Mouse (Mus musculus): ENCODE measurements around the gene Robo1.

Gene Robo1

DNA sequence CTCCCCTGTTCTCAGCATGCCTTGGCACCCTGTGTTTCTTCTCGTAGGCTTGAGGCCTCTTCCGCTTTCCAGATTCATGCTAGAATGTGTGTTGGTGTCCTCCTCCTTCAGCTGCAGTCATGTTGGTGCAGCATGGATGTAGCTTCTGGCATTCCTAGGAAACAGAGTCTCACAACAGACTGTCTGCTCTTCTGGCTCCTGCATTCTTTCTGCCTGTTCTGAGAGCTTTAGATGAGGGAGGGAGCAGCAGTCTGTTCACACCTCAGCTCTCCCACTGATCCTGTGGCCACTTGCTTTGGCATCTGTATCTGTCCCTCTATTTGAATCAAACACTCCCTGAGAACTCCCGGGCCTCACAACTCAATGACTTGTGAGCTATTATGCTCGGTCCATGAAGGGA lies 707.9 kb downstream of the Robo1 start:
- no peak for DNase-seq

DNA sequence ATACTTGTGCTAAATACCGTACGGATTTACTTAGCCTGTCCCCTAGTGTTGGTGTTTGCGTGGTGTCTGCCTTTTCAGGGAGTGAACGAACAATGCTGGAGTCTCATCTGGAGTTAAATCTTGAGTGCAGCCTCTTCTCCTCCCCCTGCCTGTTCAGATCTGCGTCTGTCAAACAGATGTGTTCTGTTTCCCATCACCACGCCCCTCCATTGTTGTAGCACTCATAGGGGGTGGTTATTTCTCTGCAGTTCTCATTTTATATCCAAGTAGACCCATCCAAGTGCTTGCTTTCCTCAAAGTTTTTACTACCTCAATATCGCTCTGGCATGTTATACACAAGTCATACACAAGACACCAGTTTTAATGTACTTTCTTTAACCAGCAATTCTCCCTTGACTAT lies 708.7 kb downstream of the Robo1 start:
- no peak for DNase-seq

DNA sequence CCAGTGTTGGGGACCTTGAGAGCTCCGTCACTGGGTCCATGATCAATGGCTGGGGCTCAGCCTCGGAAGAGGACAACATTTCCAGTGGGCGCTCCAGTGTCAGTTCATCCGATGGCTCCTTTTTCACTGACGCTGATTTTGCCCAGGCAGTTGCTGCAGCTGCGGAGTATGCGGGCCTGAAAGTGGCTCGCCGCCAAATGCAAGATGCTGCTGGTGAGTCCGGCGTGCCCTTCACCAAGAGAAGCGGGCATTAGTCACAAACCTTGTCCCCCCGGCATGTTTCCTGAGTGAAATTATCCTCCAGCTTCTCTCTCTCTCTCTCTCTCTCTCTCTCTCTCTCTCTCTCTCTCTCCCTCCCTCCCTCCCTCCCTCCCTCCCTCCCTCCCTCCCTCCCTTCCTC lies 716.2 kb downstream of the Robo1 start:
- DNase-seq: no peak

DNA sequence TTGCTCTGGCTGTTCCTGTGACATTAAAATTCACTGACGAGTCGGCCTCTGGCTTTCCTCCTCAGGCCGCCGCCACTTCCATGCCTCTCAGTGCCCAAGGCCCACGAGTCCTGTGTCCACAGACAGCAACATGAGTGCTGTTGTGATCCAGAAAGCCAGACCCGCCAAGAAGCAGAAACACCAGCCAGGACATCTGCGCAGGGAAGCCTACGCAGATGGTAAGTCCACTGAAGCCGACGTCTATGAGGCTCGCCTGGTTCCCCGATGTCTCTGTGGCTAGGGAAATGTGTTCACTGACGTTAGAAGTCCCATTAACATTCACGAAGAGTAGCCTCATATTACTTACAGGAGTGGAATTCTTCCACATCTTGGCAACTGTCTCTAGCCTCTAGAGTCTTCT lies 719.6 kb downstream of the Robo1 start:
- DNase-seq: no peak

DNA sequence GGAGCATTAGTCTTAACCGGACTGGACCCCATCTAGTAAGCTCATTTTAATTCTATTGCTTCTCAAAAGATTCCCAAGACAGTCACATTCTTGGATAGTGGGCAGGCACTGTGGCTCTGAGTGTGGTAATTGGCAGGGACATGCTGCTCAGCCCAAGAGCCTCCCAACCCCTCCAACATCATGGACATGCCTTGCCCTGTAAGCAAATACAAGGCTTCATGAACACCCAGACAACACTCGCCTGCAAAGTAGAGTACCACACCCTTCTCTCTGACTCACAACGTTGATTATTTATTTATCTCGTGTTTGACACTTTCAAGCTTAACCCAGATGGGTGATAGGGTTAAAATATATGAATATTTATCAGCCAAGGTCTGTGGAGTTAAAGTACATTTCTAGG lies 722.9 kb downstream of the Robo1 start:
- no peak for DNase-seq

DNA sequence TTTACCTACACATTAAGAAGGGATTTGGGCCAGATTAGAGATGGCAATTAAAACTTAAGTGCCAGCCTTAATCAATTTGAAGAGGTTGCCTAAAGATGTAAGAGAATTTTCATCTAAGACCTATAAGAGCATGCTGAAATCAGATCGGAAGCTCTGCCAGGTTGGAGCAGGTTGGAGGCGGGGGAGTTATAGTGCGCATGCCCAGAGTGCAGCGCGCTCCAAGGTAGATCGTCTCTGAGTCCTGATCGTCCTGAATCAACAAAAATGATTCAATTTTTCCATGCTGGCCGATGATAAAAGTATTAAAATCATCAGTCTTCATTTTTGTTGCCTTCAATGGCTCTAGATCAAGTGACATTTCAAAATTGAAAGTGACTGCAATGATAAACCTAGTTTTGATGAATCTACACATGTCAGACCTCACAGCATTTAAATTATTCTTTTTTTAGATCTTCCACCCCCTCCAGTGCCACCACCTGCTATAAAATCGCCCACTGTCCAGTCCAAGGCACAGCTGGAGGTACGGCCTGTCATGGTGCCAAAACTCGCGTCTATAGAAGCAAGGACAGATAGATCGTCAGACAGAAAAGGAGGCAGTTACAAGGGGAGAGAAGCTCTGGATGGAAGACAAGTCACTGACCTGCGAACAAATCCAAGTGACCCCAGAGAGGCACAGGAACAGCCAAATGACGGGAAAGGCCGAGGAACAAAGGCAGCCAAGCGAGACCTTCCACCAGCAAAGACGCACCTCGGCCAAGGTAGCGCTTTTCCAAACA lies 727.3 kb downstream of the Robo1 start:
- no peak for DNase-seq

DNA sequence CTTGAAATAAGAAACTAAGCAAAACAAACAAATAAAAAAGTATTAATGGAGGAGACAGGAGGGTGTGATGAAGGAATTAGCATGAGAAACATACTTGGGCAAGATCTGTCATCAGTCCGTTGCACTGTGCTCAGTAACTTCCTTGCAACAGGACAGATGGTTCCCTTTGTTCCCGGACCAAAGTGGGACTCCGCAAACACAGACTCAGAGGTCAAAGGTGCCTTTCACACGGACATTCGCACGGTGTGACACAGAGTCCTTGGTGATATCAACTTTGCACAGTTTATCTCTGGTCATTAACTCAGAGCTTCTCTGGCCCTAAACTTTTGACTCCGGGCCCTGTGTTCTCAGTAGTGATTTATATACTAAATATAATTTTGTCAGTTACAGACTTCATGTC lies 730.4 kb downstream of the Robo1 start:
- no peak for DNase-seq

DNA sequence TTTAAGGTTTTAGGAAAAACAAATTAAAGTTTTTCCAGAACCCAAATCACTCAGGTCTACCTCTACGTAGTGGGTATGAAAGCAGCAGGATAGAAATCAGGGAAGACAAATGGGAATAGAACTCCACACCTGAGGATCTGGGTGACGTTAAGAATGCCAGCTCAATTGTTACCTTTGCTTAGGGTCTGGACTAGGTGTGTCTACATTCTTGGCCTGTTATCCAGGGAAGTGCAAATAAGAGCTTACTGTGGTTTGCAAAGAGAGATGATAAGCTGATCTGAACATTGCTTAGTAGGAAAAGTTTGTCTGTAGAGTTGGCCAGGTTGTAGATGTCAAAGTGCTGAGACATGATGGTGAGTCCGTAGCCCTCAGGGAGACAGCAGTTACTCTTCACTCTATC lies 754.4 kb downstream of the Robo1 start:
- DNase-seq: no peak

DNA sequence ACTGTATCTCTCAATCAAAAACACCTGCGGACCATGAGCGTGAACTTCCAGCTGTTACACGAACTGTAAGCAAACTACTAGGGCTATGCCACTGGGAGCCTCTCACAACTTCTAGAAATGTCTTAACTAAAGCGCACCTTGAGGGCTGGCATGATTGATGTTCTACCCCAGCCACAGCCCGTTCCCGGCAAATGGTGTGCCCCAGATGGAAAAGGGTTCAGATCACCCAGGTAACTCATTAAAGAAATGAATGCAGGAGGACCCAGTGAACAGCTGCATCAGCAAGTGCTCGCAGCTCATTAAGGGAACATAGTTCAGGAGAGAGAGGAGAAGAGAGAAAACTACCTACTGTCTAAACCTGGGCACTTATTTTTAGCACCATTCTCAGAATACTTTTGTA lies 759.7 kb downstream of the Robo1 start:
- no peak for DNase-seq

DNA sequence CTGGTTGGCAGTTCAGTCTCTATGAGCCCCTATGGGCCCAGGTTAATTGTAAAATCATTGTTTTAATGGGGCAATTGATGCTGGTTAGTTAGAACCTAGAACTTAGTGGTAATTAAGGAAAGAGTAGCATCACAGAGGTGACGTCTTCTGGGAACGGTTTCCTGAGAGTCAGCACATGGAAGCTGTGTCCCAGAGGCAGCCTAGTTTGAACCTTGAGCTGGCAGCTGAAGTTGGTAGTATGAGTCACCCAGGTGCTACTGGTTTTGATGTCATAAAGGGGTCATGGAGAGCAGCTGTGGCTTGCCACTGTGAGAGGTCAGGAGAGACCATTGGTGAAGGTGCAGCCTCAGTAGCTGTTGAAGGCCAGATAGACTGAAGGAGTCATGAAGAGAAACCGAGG lies 763.9 kb downstream of the Robo1 start:
- DNase-seq: no peak

DNA sequence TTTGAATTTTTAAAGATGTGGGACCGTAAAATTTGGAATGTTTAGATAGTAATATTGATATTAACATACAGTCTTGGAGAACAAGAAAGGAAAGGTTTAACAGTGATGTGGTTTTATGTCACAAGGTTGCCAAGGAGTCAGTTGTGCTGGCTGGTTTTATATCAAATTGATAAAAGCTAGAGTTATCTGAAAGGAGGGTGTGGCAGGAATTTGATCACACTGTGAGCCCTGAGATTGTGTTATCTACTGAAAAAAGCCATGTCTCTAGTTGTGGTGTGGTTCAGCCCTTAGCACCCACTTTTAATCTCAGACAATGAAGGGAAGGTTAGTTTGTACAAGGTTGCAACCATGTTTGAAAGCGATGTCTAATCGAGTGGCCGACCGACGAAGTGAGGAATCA lies 764.8 kb downstream of the Robo1 start:
- DNase-seq: no peak

DNA sequence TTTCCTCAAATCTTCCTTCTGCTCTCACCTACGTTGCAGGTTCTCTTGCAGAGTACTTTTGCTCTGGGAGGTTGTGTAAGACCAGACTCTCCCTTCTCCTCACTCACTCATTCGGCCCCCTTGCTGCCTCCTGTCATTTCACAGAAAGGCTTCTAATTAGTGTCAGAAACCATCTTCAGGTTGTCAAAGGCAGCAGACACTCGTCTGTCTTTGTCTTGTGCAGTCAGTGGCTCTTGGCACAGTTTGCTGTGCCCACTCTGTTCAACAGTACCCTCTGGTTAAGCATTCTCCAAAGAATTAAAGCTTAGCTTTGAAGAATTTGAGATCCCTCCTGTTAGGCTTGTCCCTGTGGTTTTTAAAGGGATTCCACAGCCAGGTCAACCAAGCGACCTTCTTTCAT lies 774.3 kb downstream of the Robo1 start:
- no peak for DNase-seq

DNA sequence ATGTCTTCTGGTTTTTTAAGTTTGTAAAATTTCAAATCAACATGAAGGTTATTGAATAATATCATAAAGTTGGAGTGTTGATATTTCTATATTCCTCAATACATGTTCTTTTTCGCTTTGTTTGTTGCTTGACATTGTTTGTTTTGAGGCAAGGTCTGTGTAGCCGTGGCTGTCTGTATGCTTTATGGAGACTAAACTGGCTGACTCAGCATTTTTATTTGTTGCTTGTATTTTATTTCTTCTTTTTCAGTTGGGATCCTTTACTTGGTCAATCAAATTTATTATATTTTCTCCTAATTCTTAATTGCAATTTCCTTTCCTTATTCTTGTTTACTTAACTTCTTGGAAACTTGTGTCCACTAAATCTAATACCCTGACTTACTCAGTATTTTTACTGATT lies 775.0 kb downstream of the Robo1 start:
- DNase-seq: no peak
